Mouse (Mus musculus) ES-E14 (cell line): Measurements from ENCODE around the gene Tbc1d17. TPM values are rescaled to one million over a fixed set of nuclear protein-coding genes. Genes with fewer than 3 reads are reported as not detected.

ENCODE experiments used
- DNase-seq: peaks from one replicate; pipeline ENCODE4 v3.0.0-alpha.2; 2013; ENCODE audit warnings: low read depth, low spot score
- H3K27ac ChIP-seq: 2 replicates; pipeline ENCODE4 v1.5.1; 2012; ENCODE audit warnings: low read depth, mild to moderate bottlenecking, low read length, moderate library complexity, mixed read lengths; ENCODE audit not compliant: poor library complexity, insufficient read depth, severe bottlenecking
- H3K36me3 ChIP-seq: 2 replicates; pipeline ENCODE4 v1.6.1; 2012; ENCODE audit warnings: mild to moderate bottlenecking, low read length, moderate library complexity, mixed read lengths; ENCODE audit not compliant: control insufficient read depth, poor library complexity, insufficient read depth, severe bottlenecking
- H3K4me1 ChIP-seq, 2 experiments: fragments of 150-350 bp in 1 of 2; sonication (generic) in 1 of 2; 2 replicates each; pipeline ENCODE4 v1.6.1; 2012; ENCODE audit warnings: low read length in 2 of 2, mild to moderate bottlenecking in 1 of 2, mixed read lengths in 1 of 2; ENCODE audit not compliant: control insufficient read depth in 2 of 2, insufficient read depth in 2 of 2, poor library complexity in 1 of 2
- H3K4me3 ChIP-seq, 2 experiments: fragments of 150-350 bp in 1 of 2; sonication (generic) in 1 of 2; 2 replicates each; pipeline ENCODE4 v1.5.1; 2012; ENCODE audit warnings: low read length in 2 of 2, low read depth in 1 of 2, mild to moderate bottlenecking in 1 of 2, mixed read lengths in 1 of 2; ENCODE audit not compliant: insufficient read depth in 1 of 2, poor library complexity in 1 of 2, severe bottlenecking in 1 of 2
- H3K9ac ChIP-seq: 2 replicates; pipeline ENCODE4 v1.6.1; 2012; ENCODE audit warnings: low read depth, mild to moderate bottlenecking, low read length, mixed read lengths; ENCODE audit not compliant: poor library complexity, insufficient read depth, severe bottlenecking
- H3K9me3 ChIP-seq: fragments of 150-350 bp; sonication (generic); 2 replicates; pipeline ENCODE4 v1.6.1; 2012; ENCODE audit warnings: low read depth, mild to moderate bottlenecking, low read length; ENCODE audit not compliant: control insufficient read depth, insufficient read depth
- CHD2 ChIP-seq: IDR thresholded peaks from 2 replicates; pipeline ENCODE4 v1.6.1; 2014; ENCODE audit warnings: mild to moderate bottlenecking, low read depth, low read length, inconsistent platforms
- HCFC1 ChIP-seq: IDR thresholded peaks from 2 replicates; pipeline ENCODE4 v1.6.1; 2012; ENCODE audit warnings: low read length, inconsistent platforms, borderline replicate concordance; ENCODE audit not compliant: insufficient read depth
- MAFK ChIP-seq: IDR thresholded peaks from 2 replicates; pipeline ENCODE4 v1.6.1; 2014; ENCODE audit warnings: mild to moderate bottlenecking, low read depth, low read length, inconsistent platforms; ENCODE audit not compliant: insufficient read depth
- ZC3H11A ChIP-seq: IDR thresholded peaks from 2 replicates; pipeline ENCODE4 v1.6.1; 2012; ENCODE audit warnings: low read depth, mild to moderate bottlenecking, inconsistent platforms, low read length, borderline replicate concordance
- ZNF384 ChIP-seq: IDR thresholded peaks from 2 replicates; pipeline ENCODE4 v1.6.1; 2012; ENCODE audit warnings: low read depth, low read length, inconsistent platforms
- in situ Hi-C, 2 experiments: fragments of 600-800 bp; cut with MboI; formaldehyde crosslinking; loops; one replicate each; pipeline ENCODE4 v1.15.1; 2025; ENCODE audit warnings: low sequenced_read_pairs in 2 of 2, inconsistent platforms in 1 of 2; ENCODE audit not compliant: unreplicated experiment in 2 of 2
- total RNA-seq: library from RNA; depleted of rRNA; stranded (reverse); fragments of 300-350 nt; gene quantifications from 2 replicates; pipeline ENCODE4 v1.2.3, GENCODE M21; 2012

Gene Tbc1d17
- total RNA-seq, 1 experiment, result 31.5 TPM

GRCm38 (mm10) chr7:44867802-44868201 lies 18.9 kb upstream of the Tbc1d17 start:
- Histone ChIP-seq H3K4me3 (peak overlapping the region in 1 of 2 experiments; percentile 76; a peak in 1 of 4 replicates), H3K9ac (0 out of 2 replicates have a peak overlapping the region, but pooled peaks have one; percentile 14), H3K36me3 (peaks cover 31% of the 10 kb centered on the region), H3K4me1 (peaks cover 0 to 19% of the 10 kb centered on the region in 2 experiments; a peak in 2 of 4 replicates), H3K27ac (no peak overlapping the region), H3K9me3 (no peaks in the 10 kb centered on the region)
- in situ Hi-C loops, result no loop called here
- DNase-seq, result no peak
- no peak for TF ChIP-seq ZC3H11A
- TF ChIP-seq CHD2, result no peak
- TF ChIP-seq ZNF384, result no peak

- in situ Hi-C loops, result no loop called here
- no peak overlapping the region for H3K4me3 ChIP-seq
- no peak overlapping the region for H3K9ac ChIP-seq
- DNase-seq, result no peak
- H3K4me1 ChIP-seq, result peaks cover 0 to 19% of the 10 kb centered on the region in 2 experiments; a peak in 2 of 4 replicates
- no peak for TF ChIP-seq HCFC1
- no peak for TF ChIP-seq MAFK
- TF ChIP-seq ZC3H11A, result no peak
- no peak for TF ChIP-seq ZNF384
- no peak for TF ChIP-seq CHD2
- no peaks in the 10 kb centered on the region for H3K9me3 ChIP-seq
- H3K36me3 ChIP-seq, result peaks cover 37% of the 10 kb centered on the region
- no peak overlapping the region for H3K27ac ChIP-seq
Observed at GRCm38 (mm10) chr7:44867010-44867702, 18.3 kb upstream of the Tbc1d17 start.

- in situ Hi-C loops, result no loop called here
- H3K36me3 ChIP-seq, result peaks cover 43% of the 10 kb centered on the region
- H3K4me1 ChIP-seq, result peaks cover 0 to 19% of the 10 kb centered on the region in 2 experiments; a peak in 2 of 4 replicates
- H3K4me3 ChIP-seq, result no peak overlapping the region
- no peak for DNase-seq
- no peak overlapping the region for H3K9ac ChIP-seq
- H3K27ac ChIP-seq, result no peak overlapping the region
- no peaks in the 10 kb centered on the region for H3K9me3 ChIP-seq
- TF ChIP-seq ZNF384, result no peak
Observed at GRCm38 (mm10) chr7:44866276-44867009, 17.6 kb upstream of the Tbc1d17 start.

- DNase-seq, result no peak
- no peak overlapping the region for H3K4me3 ChIP-seq
- H3K27ac ChIP-seq, result no peak overlapping the region
- peaks cover 45% of the 10 kb centered on the region for H3K36me3 ChIP-seq
- H3K9me3 ChIP-seq, result no peaks in the 10 kb centered on the region
- H3K4me1 ChIP-seq, result peaks cover 0 to 23% of the 10 kb centered on the region in 2 experiments; a peak in 2 of 4 replicates
- TF ChIP-seq ZC3H11A, result no peak
- no peak for TF ChIP-seq HCFC1
- no peak for TF ChIP-seq CHD2
- no peak for TF ChIP-seq MAFK
- TF ChIP-seq ZNF384, result no peak
- in situ Hi-C loops, result no loop called here
- H3K9ac ChIP-seq, result no peak overlapping the region
Observed at GRCm38 (mm10) chr7:44864595-44865542, 16.0 kb upstream of the Tbc1d17 start.
